Mouse (Mus musculus): ENCODE measurements around the gene Bnip2. TPM values are rescaled to one million over a fixed set of nuclear protein-coding genes. Genes with fewer than 3 reads are reported as not detected.
"Not testable (repeated sequence)": the region's sequence is repeated elsewhere in the genome, so short reads cannot be mapped to it uniquely, and the experiment has no call there.

Bnip2 gene
- polyA plus RNA-seq, 1 experiment from 2014 or later, result 98.3 TPM

DNA sequence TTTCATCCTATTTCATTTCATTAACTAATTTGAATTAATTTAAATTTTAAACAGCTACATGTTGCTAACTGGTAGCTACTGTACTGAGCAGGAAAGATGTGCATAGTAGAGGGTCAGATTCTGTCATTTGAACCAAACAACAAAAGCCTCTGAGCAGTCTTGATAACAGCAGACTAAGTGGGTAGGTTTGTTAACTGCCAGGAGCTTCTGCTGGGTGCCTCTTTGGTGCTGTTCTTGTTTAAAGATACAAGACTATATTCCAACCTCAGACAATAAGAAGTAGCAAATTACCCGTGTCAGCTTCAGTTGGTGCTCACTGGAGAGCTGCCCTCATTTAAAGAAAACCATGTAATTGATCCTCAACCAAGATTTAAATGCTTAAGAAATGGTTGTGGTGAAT is 32.3 kb downstream of the Bnip2 start:
- 79% methylated on average over 1 of the region's 1 CpGs for WGBS
- Histone ChIP-seq H3K9me3 (replicated peaks; ENCODE audit: control insufficient read depth, low read length) (no peaks in the 10 kb centered on the region), H3K4me1 (ENCODE audit: control insufficient read depth, insufficient read depth, low read length) (no peaks in the 10 kb centered on the region), H3K9ac (ENCODE audit: low read length) (no peak overlapping the region), H3K4me2 (ENCODE audit: low read depth, low read length) (no peak overlapping the region), H3K27me3 (ENCODE audit: control insufficient read depth, insufficient read depth, low read length) (no peaks in the 10 kb centered on the region), H3K27ac (ENCODE audit: low read length) (0 out of 2 replicates have a peak overlapping the region, but pooled peaks have one; percentile 19), H3K4me3 (replicated peaks; ENCODE audit: low read length) (no peak overlapping the region), H3K36me3 (ENCODE audit: control insufficient read depth, insufficient read depth, low read length) (no peaks in the 10 kb centered on the region)
- no peak for ATAC-seq (ENCODE audit: insufficient read depth, low FRiP score)

GRCm38 (mm10) chr9:70022083-70022482 is 32.8 kb downstream of the Bnip2 start:
- Histone ChIP-seq H3K27ac (ENCODE audit: low read length) (no peak overlapping the region), H3K4me3 (replicated peaks; ENCODE audit: low read length) (no peak overlapping the region), H3K27me3 (ENCODE audit: control insufficient read depth, insufficient read depth, low read length) (no peaks in the 10 kb centered on the region), H3K4me1 (ENCODE audit: control insufficient read depth, insufficient read depth, low read length) (no peaks in the 10 kb centered on the region), H3K4me2 (ENCODE audit: low read depth, low read length) (no peak overlapping the region), H3K9ac (ENCODE audit: low read length) (no peak overlapping the region), H3K9me3 (replicated peaks; ENCODE audit: control insufficient read depth, low read length) (no peaks in the 10 kb centered on the region), H3K36me3 (ENCODE audit: control insufficient read depth, insufficient read depth, low read length) (no peaks in the 10 kb centered on the region)
- 75% methylated on average over 4 of the region's 4 CpGs for WGBS
- no peak for ATAC-seq (ENCODE audit: insufficient read depth, low FRiP score)

- not testable (repeated sequence) for H3K4me1 ChIP-seq (ENCODE audit: control insufficient read depth, insufficient read depth, low read length); H3K4me3 ChIP-seq (replicated peaks; ENCODE audit: low read length); ATAC-seq (ENCODE audit: insufficient read depth, low FRiP score); H3K9ac ChIP-seq (ENCODE audit: low read length); H3K27ac ChIP-seq (ENCODE audit: low read length); H3K27me3 ChIP-seq (ENCODE audit: control insufficient read depth, insufficient read depth, low read length); H3K36me3 ChIP-seq (ENCODE audit: control insufficient read depth, insufficient read depth, low read length); H3K9me3 ChIP-seq (replicated peaks; ENCODE audit: control insufficient read depth, low read length); H3K4me2 ChIP-seq (ENCODE audit: low read depth, low read length)
- WGBS, result 75% methylated on average over 1 of the region's 1 CpGs
These were observed 34.3 kb downstream of the Bnip2 start for GRCm38 (mm10) chr9:70023615-70024014.

- no peaks in the 10 kb centered on the region for H3K9me3 ChIP-seq (replicated peaks; ENCODE audit: control insufficient read depth, low read length)
- H3K9ac ChIP-seq (ENCODE audit: low read length), result no peak overlapping the region
- H3K36me3 ChIP-seq (ENCODE audit: control insufficient read depth, insufficient read depth, low read length), result no peaks in the 10 kb centered on the region
- ATAC-seq (ENCODE audit: insufficient read depth, low FRiP score), result no peak
- no peaks in the 10 kb centered on the region for H3K4me1 ChIP-seq (ENCODE audit: control insufficient read depth, insufficient read depth, low read length)
- H3K27me3 ChIP-seq (ENCODE audit: control insufficient read depth, insufficient read depth, low read length), result no peaks in the 10 kb centered on the region
- no peak overlapping the region for H3K27ac ChIP-seq (ENCODE audit: low read length)
- H3K4me2 ChIP-seq (ENCODE audit: low read depth, low read length), result no peak overlapping the region
- H3K4me3 ChIP-seq (replicated peaks; ENCODE audit: low read length), result no peak overlapping the region
These were observed 35.4 kb downstream of the Bnip2 start for GRCm38 (mm10) chr9:70024648-70025047.

DNA sequence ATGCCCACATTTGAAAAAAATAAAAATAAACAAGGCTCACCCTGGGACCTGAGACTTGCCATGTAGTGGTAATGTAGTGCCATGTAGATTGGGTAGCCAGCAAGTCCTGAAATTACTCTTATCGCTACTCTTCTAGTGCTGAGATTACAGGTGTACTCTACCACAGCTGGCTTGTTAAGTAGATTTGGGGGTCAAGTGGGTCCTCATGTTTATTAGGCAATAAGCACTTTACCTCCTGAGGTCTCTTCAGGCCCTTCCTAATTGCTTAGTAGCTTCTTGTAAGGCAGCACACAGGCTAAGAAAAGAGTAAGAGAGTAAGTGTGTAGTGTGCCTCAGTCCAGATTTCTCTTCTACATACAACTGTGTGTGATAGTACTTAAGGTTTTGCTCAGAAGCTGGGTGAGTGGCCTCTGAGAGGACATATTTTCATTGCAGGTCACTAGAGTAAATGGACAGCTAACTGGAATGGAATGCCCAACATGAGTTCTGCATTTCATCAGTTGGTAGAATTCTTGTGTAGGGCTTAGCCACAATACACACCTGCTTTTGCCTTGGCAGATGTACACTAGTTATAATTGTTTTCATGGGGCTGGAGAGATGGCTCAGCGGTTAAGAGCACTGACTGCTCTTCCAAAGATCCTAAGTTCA is 36.2 kb downstream of the Bnip2 start:
- Histone ChIP-seq H3K4me2 (ENCODE audit: low read depth, low read length) (no peak overlapping the region), H3K9me3 (replicated peaks; ENCODE audit: control insufficient read depth, low read length) (no peaks in the 10 kb centered on the region), H3K36me3 (ENCODE audit: control insufficient read depth, insufficient read depth, low read length) (no peaks in the 10 kb centered on the region), H3K4me1 (ENCODE audit: control insufficient read depth, insufficient read depth, low read length) (no peaks in the 10 kb centered on the region), H3K27ac (ENCODE audit: low read length) (no peak overlapping the region), H3K9ac (ENCODE audit: low read length) (no peak overlapping the region), H3K4me3 (replicated peaks; ENCODE audit: low read length) (no peak overlapping the region), H3K27me3 (ENCODE audit: control insufficient read depth, insufficient read depth, low read length) (no peaks in the 10 kb centered on the region)
- no peak for ATAC-seq (ENCODE audit: insufficient read depth, low FRiP score)
- 83% methylated on average over 2 of the region's 2 CpGs for WGBS

GRCm38 (mm10) chr9:70032167-70032566 is 42.9 kb downstream of the Bnip2 start:
- no peaks in the 10 kb centered on the region for H3K4me1 ChIP-seq (ENCODE audit: control insufficient read depth, insufficient read depth, low read length)
- no peaks in the 10 kb centered on the region for H3K36me3 ChIP-seq (ENCODE audit: control insufficient read depth, insufficient read depth, low read length)

GRCm38 (mm10) chr9:70033056-70033455 is 43.8 kb downstream of the Bnip2 start:
- H3K9me3 ChIP-seq (replicated peaks; ENCODE audit: control insufficient read depth, low read length), result no peaks in the 10 kb centered on the region
- H3K27me3 ChIP-seq (ENCODE audit: control insufficient read depth, insufficient read depth, low read length), result no peaks in the 10 kb centered on the region
- peak overlapping the region; percentile 25; the same call in 1 of the 2 replicates for H3K27ac ChIP-seq (ENCODE audit: low read length)
- peak overlapping the region; percentile 31; the same call in 1 of the 2 replicates for H3K4me2 ChIP-seq (ENCODE audit: low read depth, low read length)
- H3K4me3 ChIP-seq (replicated peaks; ENCODE audit: low read length), result peak overlapping the region; percentile 15; the same call in 1 of the 2 replicates
- H3K4me1 ChIP-seq (ENCODE audit: control insufficient read depth, insufficient read depth, low read length), result no peaks in the 10 kb centered on the region
- H3K9ac ChIP-seq (ENCODE audit: low read length), result no peak overlapping the region
- WGBS, result 53% methylated on average over 9 of the region's 9 CpGs
- no peaks in the 10 kb centered on the region for H3K36me3 ChIP-seq (ENCODE audit: control insufficient read depth, insufficient read depth, low read length)
- ATAC-seq (ENCODE audit: insufficient read depth, low FRiP score), result no peak

More at GRCm38 (mm10) chr9:70032167-70032566, 42.9 kb downstream of the Bnip2 start:
- 79% methylated on average over 1 of the region's 1 CpGs for WGBS
- Histone ChIP-seq H3K27ac (ENCODE audit: low read length) (peak overlapping the region; percentile 59; the same call in 1 of the 2 replicates), H3K9me3 (replicated peaks; ENCODE audit: control insufficient read depth, low read length) (no peaks in the 10 kb centered on the region), H3K27me3 (ENCODE audit: control insufficient read depth, insufficient read depth, low read length) (no peaks in the 10 kb centered on the region), H3K4me2 (ENCODE audit: low read depth, low read length) (no peak overlapping the region), H3K4me3 (replicated peaks; ENCODE audit: low read length) (no peak overlapping the region), H3K9ac (ENCODE audit: low read length) (no peak overlapping the region)
- ATAC-seq (ENCODE audit: insufficient read depth, low FRiP score), result no peak

- Histone ChIP-seq H3K27me3 (ENCODE audit: control insufficient read depth, insufficient read depth, low read length) (no peaks in the 10 kb centered on the region), H3K4me1 (ENCODE audit: control insufficient read depth, insufficient read depth, low read length) (no peaks in the 10 kb centered on the region), H3K9me3 (replicated peaks; ENCODE audit: control insufficient read depth, low read length) (no peaks in the 10 kb centered on the region), H3K4me2 (ENCODE audit: low read depth, low read length) (0 out of 2 replicates have a peak overlapping the region, but pooled peaks have one; percentile 31), H3K4me3 (replicated peaks; ENCODE audit: low read length) (no peak overlapping the region; the same call in 1 of the 2 replicates), H3K36me3 (ENCODE audit: control insufficient read depth, insufficient read depth, low read length) (no peaks in the 10 kb centered on the region), H3K9ac (ENCODE audit: low read length) (no peak overlapping the region), H3K27ac (ENCODE audit: low read length) (no peak overlapping the region)
- no peak for ATAC-seq (ENCODE audit: insufficient read depth, low FRiP score)
- 91% methylated on average over 7 of the region's 7 CpGs for whole genome bisulfite sequencing
These were observed 45.4 kb downstream of the Bnip2 start for GRCm38 (mm10) chr9:70034702-70035101.

DNA sequence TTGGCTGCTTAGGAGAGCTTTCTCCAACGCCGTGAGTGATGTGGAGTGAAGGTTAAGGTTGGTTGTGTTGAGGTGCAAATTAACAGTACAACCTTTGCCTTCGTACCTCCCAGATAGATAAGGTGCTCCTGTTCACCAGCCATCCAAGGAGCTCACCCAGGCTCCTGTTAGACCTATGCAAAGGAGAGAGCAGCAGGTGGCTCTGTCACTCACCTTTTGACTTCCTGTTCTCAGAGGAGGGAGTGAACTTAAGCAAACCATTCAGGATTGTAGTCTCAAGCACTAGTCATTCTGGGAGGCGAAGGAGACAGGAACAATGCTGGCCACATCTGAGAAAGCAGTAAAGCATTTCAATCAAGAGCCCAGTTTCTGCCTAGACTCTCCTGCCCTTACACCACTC is 47.4 kb downstream of the Bnip2 start:
- H3K36me3 ChIP-seq (ENCODE audit: control insufficient read depth, insufficient read depth, low read length), result no peaks in the 10 kb centered on the region
- peak; percentile 85 for ATAC-seq (ENCODE audit: insufficient read depth, low FRiP score)
- 54% methylated on average over 4 of the region's 4 CpGs for whole genome bisulfite sequencing
- H3K9ac ChIP-seq (ENCODE audit: low read length), result no peak overlapping the region
- no peaks in the 10 kb centered on the region for H3K27me3 ChIP-seq (ENCODE audit: control insufficient read depth, insufficient read depth, low read length)
- H3K4me3 ChIP-seq (replicated peaks; ENCODE audit: low read length), result peak overlapping the region; percentile 27
- no peak overlapping the region for H3K4me2 ChIP-seq (ENCODE audit: low read depth, low read length)
- peak overlapping the region; percentile 57 for H3K27ac ChIP-seq (ENCODE audit: low read length)
- no peaks in the 10 kb centered on the region for H3K9me3 ChIP-seq (replicated peaks; ENCODE audit: control insufficient read depth, low read length)
- no peaks in the 10 kb centered on the region for H3K4me1 ChIP-seq (ENCODE audit: control insufficient read depth, insufficient read depth, low read length)
